Mouse (Mus musculus) colon, adult 2 months (tissue): Measurements from ENCODE around the gene Gm3238. TPM values are rescaled to one million over a fixed set of nuclear protein-coding genes. Genes with fewer than 3 reads are reported as not detected.

Experiments used
- polyA plus RNA-seq: library from polyadenylated mRNA; depleted of rRNA; stranded (reverse); fragments of >200 nt; gene quantifications from 2 replicates; pipeline ENCODE4 v1.2.3, GENCODE M21; 2012; rRNA removed

Gm3238 gene
- not detected in 2 replicates for polyA plus RNA-seq

GRCm38 (mm10) chr10:77771225-77771624 is at the start of gene Gm3238:
Gm3238 (minus strand) TSS chr10:77771325.

GRCm38 (mm10) chr10:77814382-77814781 is 43.3 kb upstream of the Gm3238 start, which contains the start of gene Gm2696:
Gm2696 (plus strand) TSS chr10:77814682.

GRCm38 (mm10) chr10:77811743-77812142 is 40.6 kb upstream of the Gm3238 start, which contains the start of gene Gm9507:
Gm9507 (minus strand) TSS chr10:77811843.

GRCm38 (mm10) chr10:77798921-77799508 is 27.9 kb upstream of the Gm3238 start, which contains the start of gene Gm19668:
Gm19668 (minus strand) TSS chr10:77799133.

GRCm38 (mm10) chr10:77794976-77795375 is 23.9 kb upstream of the Gm3238 start, which contains the start of gene Gm9639:
Gm9639 (minus strand) TSS chr10:77795076.

GRCm38 (mm10) chr10:77787876-77788275 is 16.8 kb upstream of the Gm3238 start, which contains the start of gene Gm7137:
Gm7137 (minus strand) TSS chr10:77788200.

GRCm38 (mm10) chr10:77782442-77782841 is 11.3 kb upstream of the Gm3238 start, which contains the start of gene Gm3250:
Gm3250 (minus strand) TSS chr10:77782542.

GRCm38 (mm10) chr10:77776844-77777243 is 5.7 kb upstream of the Gm3238 start, which contains the start of gene Gm7138:
Gm7138 (minus strand) TSS chr10:77776944.

GRCm38 (mm10) chr10:77759582-77759981 is 11.5 kb downstream of the Gm3238 start, which contains the start of gene Gm3233:
Gm3233 (minus strand) TSS chr10:77759682.

GRCm38 (mm10) chr10:77751254-77751653 is 19.9 kb downstream of the Gm3238 start, which contains the start of gene Gm9736:
Gm9736 (minus strand) TSS chr10:77751354.

GRCm38 (mm10) chr10:77741924-77742688 is 29.0 kb downstream of the Gm3238 start, which contains the start of gene Gm18596:
Gm18596 (minus strand) TSS chr10:77742638.

GRCm38 (mm10) chr10:77726186-77726585 is 44.9 kb downstream of the Gm3238 start, which contains the start of gene Gm10100:
Gm10100 (plus strand) TSS chr10:77726486.

Other genes starting within 250 kb of the Gm3238 start
- 9.0 and 9.3 TPM in 2 replicates for gene Itgb2, start 241.1 kb downstream of the Gm3238 start, polyA plus RNA-seq
- gene Pttg1ip, start 189.6 kb downstream of the Gm3238 start, polyA plus RNA-seq, result 210 and 211 TPM in 2 replicates
- gene Sumo3, start 165.2 kb downstream of the Gm3238 start, polyA plus RNA-seq, result 233 and 246 TPM in 2 replicates
- gene Gm49325, start 165.1 kb downstream of the Gm3238 start, polyA plus RNA-seq, result not detected in 2 replicates
- 34.4 and 39.8 TPM in 2 replicates for gene Ube2g2, start 149.1 kb downstream of the Gm3238 start, polyA plus RNA-seq
- gene Tspear, start 84.8 kb downstream of the Gm3238 start, polyA plus RNA-seq, result 0.62 and 0.70 TPM in 2 replicates
- gene Gm19402, start 80.6 kb downstream of the Gm3238 start, polyA plus RNA-seq, result not detected in 2 replicates
- not detected in 2 replicates for gene Gm9508, start 74.1 kb downstream of the Gm3238 start, polyA plus RNA-seq
- not detected in 2 replicates for gene Gm10272, start 64.7 kb downstream of the Gm3238 start, polyA plus RNA-seq
- gene Gm10024, start 59.9 kb downstream of the Gm3238 start, polyA plus RNA-seq, result not detected in 2 replicates
- gene Gm10142, start 55.5 kb downstream of the Gm3238 start, polyA plus RNA-seq, result not detected in 2 replicates
- not detected in 2 replicates for gene Krtap12-1, start 50.7 kb downstream of the Gm3238 start, polyA plus RNA-seq
- not detected in 2 replicates for gene Gm10100, start 44.8 kb downstream of the Gm3238 start, polyA plus RNA-seq
- gene Gm18596, start 28.7 kb downstream of the Gm3238 start, polyA plus RNA-seq, result not detected in 2 replicates
- gene Gm9736, start 20.0 kb downstream of the Gm3238 start, polyA plus RNA-seq, result not detected in 2 replicates
- not detected in 2 replicates for gene Gm3233, start 11.6 kb downstream of the Gm3238 start, polyA plus RNA-seq
- not detected in 2 replicates for gene Gm7138, start 5.6 kb upstream of the Gm3238 start, polyA plus RNA-seq
- gene Gm3250, start 11.2 kb upstream of the Gm3238 start, polyA plus RNA-seq, result not detected in 2 replicates
- not detected in 2 replicates for gene Gm7137, start 16.9 kb upstream of the Gm3238 start, polyA plus RNA-seq
- gene Gm9639, start 23.8 kb upstream of the Gm3238 start, polyA plus RNA-seq, result not detected in 2 replicates
- gene Gm19668, start 27.8 kb upstream of the Gm3238 start, polyA plus RNA-seq, result not detected in 2 replicates
- not detected in 2 replicates for gene Gm9507, start 40.5 kb upstream of the Gm3238 start, polyA plus RNA-seq
- gene Gm2696, start 43.4 kb upstream of the Gm3238 start, polyA plus RNA-seq, result not detected in 2 replicates
- gene Krtap10-4, start 55.8 kb upstream of the Gm3238 start, polyA plus RNA-seq, result not detected in 2 replicates
- not detected in 2 replicates for gene Krtap10-10, start 64.6 kb upstream of the Gm3238 start, polyA plus RNA-seq
- not detected in 2 replicates for gene Gm36176, start 75.5 kb upstream of the Gm3238 start, polyA plus RNA-seq
- gene Gm10318, start 81.5 kb upstream of the Gm3238 start, polyA plus RNA-seq, result not detected in 2 replicates
- gene Gm3285, start 90.7 kb upstream of the Gm3238 start, polyA plus RNA-seq, result not detected in 2 replicates
- 7.3 and 8.4 TPM in 2 replicates for gene Lrrc3, start 131.2 kb upstream of the Gm3238 start, polyA plus RNA-seq
- gene Trpm2, start 199.2 kb upstream of the Gm3238 start, polyA plus RNA-seq, result 1.2 and 1.9 TPM in 2 replicates
- gene 1810043G02Rik, start 207.2 kb upstream of the Gm3238 start, polyA plus RNA-seq, result 44.0 and 48.6 TPM in 2 replicates
- 165 and 180 TPM in 2 replicates for gene Pfkl, start 238.8 kb upstream of the Gm3238 start, polyA plus RNA-seq